Mouse (Mus musculus): ENCODE measurements around the gene Xylb.

DNA sequence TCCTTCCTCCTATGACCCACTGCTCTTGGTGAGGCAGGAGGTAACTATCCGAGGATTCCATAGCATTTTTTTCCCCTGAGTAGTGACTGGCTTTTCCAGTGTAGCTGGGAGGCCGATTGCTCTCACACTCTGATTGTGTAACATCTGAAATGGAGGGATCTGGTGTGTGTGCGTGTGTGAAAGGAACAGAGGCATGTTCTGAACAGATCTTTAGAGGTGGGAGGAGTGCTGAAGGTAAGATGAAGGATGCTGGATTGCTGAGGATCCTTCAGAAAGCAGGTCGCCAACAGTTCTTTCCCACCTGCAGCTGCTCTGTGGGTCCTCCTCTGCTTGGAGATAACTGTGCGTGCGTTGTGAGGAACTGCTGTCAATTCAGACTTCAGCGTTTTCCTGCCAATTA, 44.2 kb downstream of the Xylb start:
- TF ChIP-seq CTCF (IDR thresholded peaks at IDR 0.05; ENCODE audit: insufficient read depth, low read length) (no peak), POLR2A (IDR thresholded peaks at IDR 0.05; ENCODE audit: borderline replicate concordance, extremely low read depth, low read depth, low read length) (no peak)

Data from lung, adult 2 months (tissue).